Mouse (Mus musculus): ENCODE measurements around the gene P2ry6. TPM values are rescaled to one million over a fixed set of nuclear protein-coding genes. Genes with fewer than 3 reads are reported as not detected.
A peak's percentile ranks its signal among the peaks of the same experiment; 100 is the strongest.

The P2ry6 gene
- polyA plus RNA-seq, 1 experiment from 2014 or later, result 2.9 TPM

DNA sequence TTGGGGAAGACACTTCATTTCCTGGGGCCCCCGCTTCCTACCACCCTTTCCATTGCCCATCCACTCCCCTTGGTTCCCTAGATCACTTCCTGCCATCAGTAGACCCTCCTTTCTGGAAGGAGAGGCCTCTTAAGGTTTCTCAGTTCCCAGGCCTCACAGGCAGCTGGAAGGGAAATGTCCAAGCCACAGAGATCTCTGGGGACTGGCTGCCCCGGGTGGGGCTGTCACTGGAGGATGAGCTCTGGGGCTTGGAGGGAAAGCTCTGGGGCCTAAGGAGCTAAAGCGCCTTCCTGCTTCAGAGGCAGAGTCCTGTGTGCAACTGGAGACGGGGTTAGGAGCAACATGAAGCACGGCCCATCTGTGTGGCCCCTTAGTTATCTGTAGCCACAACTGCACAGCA is 69.8 kb downstream of the P2ry6 start:
- Histone ChIP-seq H3K4me2 (ENCODE audit: low read length) (no peak overlapping the region), H3K27ac (ENCODE audit: low read length) (no peak overlapping the region), H3K4me1 (replicated peaks; ENCODE audit: control insufficient read depth, insufficient read depth, low read length) (peaks cover 3% of the 10 kb centered on the region; the same call in 1 of the 2 replicates), H3K9ac (replicated peaks; ENCODE audit: low read depth, low read length) (no peak overlapping the region; the same call in 1 of the 2 replicates), H3K4me3 (replicated peaks; ENCODE audit: low read length) (no peak overlapping the region), H3K27me3 (replicated peaks; ENCODE audit: control insufficient read depth, insufficient read depth, low read length) (no peaks in the 10 kb centered on the region), H3K9me3 (ENCODE audit: control insufficient read depth, low read length) (no peaks in the 10 kb centered on the region), H3K36me3 (ENCODE audit: control insufficient read depth, insufficient read depth) (no peaks in the 10 kb centered on the region)
- no peak for ATAC-seq
- 94% methylated on average over 5 of the region's 5 CpGs for WGBS

DNA sequence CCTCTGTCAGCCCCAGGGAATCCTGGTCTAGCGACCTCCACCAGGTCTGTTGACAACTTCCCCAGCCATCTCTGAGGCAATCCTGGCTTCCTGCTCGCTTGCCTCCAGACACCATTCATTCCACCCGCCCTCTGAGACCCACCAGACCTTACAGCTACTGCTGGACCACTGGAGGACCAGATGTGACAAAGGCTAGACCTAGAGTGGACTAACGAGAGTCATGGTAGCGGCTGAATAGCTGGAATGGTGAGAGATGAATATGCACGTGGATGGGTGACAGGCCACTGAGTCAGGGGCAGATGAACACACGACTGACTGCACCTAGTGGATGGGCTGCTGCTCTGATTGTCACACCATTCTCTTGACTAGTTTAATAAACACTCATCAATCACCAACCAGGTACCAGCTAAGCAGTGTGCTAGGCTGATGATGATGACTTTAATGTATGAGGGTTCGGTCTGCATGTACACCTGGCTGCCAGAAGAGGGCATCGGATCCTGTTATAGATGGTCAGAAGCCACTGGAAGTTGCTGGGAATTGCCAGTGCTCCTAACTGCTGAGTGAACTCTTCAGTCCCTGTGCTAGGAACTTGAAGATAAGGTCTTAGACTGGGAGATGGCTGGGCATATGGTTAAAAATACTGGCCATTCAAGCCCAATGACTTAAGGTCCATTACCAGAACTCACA is 71.9 kb downstream of the P2ry6 start:
- H3K27me3 ChIP-seq (replicated peaks; ENCODE audit: control insufficient read depth, insufficient read depth, low read length), result no peaks in the 10 kb centered on the region
- no peak overlapping the region for H3K4me2 ChIP-seq (ENCODE audit: low read length)
- WGBS, result 79% methylated on average over 9 of the region's 9 CpGs
- H3K9ac ChIP-seq (replicated peaks; ENCODE audit: low read depth, low read length), result no peak overlapping the region
- H3K4me3 ChIP-seq (replicated peaks; ENCODE audit: low read length), result no peak overlapping the region
- H3K4me1 ChIP-seq (replicated peaks; ENCODE audit: control insufficient read depth, insufficient read depth, low read length), result peaks cover 3% of the 10 kb centered on the region; the same call in 1 of the 2 replicates
- no peak overlapping the region for H3K27ac ChIP-seq (ENCODE audit: low read length)
- H3K9me3 ChIP-seq (ENCODE audit: control insufficient read depth, low read length), result no peaks in the 10 kb centered on the region
- H3K36me3 ChIP-seq (ENCODE audit: control insufficient read depth, insufficient read depth), result no peaks in the 10 kb centered on the region
- no peak for ATAC-seq

DNA sequence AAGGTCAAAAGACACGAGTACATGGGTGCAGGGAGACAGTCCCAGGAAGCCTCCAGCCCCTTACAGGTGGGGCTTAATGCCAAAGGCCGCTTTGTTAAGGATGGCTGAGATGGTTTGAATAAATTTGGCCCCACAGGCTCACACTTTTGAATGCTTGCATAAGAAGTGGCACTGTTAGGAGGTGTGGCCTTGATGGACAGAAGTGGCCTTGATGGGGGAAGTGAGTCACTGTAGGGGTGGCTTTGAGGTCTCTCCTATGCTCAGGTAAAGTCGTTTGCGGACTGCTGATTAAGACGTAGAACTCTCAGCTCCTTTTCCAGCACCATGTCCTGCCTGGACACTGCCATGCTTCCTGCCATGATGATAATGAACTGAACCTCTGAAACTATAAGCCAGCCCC is 76.6 kb downstream of the P2ry6 start:
- Histone ChIP-seq H3K4me3 (replicated peaks; ENCODE audit: low read length) (no peak overlapping the region), H3K27me3 (replicated peaks; ENCODE audit: control insufficient read depth, insufficient read depth, low read length) (no peaks in the 10 kb centered on the region), H3K4me1 (replicated peaks; ENCODE audit: control insufficient read depth, insufficient read depth, low read length) (peaks cover 20% of the 10 kb centered on the region), H3K4me2 (ENCODE audit: low read length) (no peak overlapping the region), H3K9ac (replicated peaks; ENCODE audit: low read depth, low read length) (no peak overlapping the region), H3K27ac (ENCODE audit: low read length) (no peak overlapping the region), H3K36me3 (ENCODE audit: control insufficient read depth, insufficient read depth) (no peaks in the 10 kb centered on the region), H3K9me3 (ENCODE audit: control insufficient read depth, low read length) (no peaks in the 10 kb centered on the region)
- whole genome bisulfite sequencing, result 78% methylated on average over 5 of the region's 5 CpGs
- ATAC-seq, result no peak

DNA sequence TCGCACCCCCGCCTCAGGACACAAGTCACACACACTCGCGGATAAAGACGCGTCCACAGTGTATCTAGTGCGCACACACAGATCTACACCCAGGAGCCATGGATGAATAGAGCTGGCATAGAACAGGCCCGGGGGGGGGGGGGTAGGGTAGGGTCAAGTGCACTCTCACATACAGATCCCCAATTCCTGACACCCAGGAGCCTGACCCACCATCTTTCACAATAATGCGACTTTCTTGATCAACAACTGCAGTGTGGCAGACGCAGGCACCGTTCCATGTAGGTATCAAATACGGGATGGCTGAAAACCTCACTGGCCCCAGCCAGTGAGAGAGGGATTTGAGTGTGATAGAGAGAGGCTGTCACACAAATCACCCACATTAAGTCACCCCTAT is 79.6 kb downstream of the P2ry6 start:
- no peaks in the 10 kb centered on the region for H3K36me3 ChIP-seq (ENCODE audit: control insufficient read depth, insufficient read depth)
- no peaks in the 10 kb centered on the region for H3K27me3 ChIP-seq (replicated peaks; ENCODE audit: control insufficient read depth, insufficient read depth, low read length)
- WGBS, result 6% methylated on average over 12 of the region's 12 CpGs
- H3K27ac ChIP-seq (ENCODE audit: low read length), result no peak overlapping the region; the same call in 1 of the 2 replicates
- peaks cover 28% of the 10 kb centered on the region for H3K4me1 ChIP-seq (replicated peaks; ENCODE audit: control insufficient read depth, insufficient read depth, low read length)
- ATAC-seq, result peak; percentile 41; the same call in 1 of the 2 replicates
- H3K9me3 ChIP-seq (ENCODE audit: control insufficient read depth, low read length), result no peaks in the 10 kb centered on the region
- peak overlapping the region; percentile 63 for H3K4me3 ChIP-seq (replicated peaks; ENCODE audit: low read length)
- H3K4me2 ChIP-seq (ENCODE audit: low read length), result peak overlapping the region; percentile 81
- peak overlapping the region; percentile 89 for H3K9ac ChIP-seq (replicated peaks; ENCODE audit: low read depth, low read length)

DNA sequence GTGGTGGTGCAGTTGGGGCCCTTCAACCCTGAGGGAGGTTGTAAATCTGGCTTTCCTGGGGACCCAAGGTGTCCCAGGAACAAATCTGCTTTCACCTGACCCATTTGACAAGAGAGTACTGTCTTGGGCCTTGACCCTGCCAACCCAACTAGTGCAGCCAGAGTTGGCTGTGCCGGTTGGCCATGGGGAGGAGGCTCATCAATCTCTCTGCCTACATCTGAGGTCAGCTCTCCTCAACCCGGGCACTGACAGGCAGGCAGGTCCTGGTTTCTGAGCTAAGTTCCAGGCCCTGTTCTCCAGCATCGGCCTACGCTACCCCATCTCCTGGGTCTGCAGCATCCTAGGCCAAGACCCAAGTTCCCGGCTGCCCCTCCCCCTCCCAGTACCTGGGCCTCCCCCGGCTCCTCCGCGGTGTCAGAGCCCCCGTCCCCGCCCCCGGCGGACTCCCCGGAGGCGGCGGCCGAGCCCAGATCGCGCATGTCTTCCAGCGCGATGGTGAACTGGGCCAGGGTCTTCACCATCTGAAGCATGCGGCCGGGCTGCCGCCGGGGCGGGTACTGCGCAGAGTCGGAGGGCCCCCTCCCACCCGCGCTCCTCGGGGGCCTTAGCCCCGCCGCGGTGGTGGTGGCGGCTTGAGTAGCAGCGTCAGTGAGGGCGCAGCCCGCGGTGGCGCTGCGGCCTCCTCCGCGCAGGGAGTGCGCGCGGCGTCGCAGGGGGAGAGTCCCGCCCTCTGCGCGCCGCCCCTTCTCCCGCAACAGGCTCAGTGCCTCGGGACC is 80.2 kb downstream of the P2ry6 start:
- H3K4me2 ChIP-seq (ENCODE audit: low read length), result peak overlapping the region; percentile 81
- peak; percentile 84 for ATAC-seq
- peak overlapping the region; percentile 89 for H3K9ac ChIP-seq (replicated peaks; ENCODE audit: low read depth, low read length)
- H3K4me1 ChIP-seq (replicated peaks; ENCODE audit: control insufficient read depth, insufficient read depth, low read length), result peaks cover 28% of the 10 kb centered on the region
- H3K9me3 ChIP-seq (ENCODE audit: control insufficient read depth, low read length), result no peaks in the 10 kb centered on the region
- peak overlapping the region; percentile 63 for H3K4me3 ChIP-seq (replicated peaks; ENCODE audit: low read length)
- H3K36me3 ChIP-seq (ENCODE audit: control insufficient read depth, insufficient read depth), result no peaks in the 10 kb centered on the region; the same call in 1 of the 2 replicates
- 3% methylated on average over 53 of the region's 53 CpGs for WGBS
- no peaks in the 10 kb centered on the region for H3K27me3 ChIP-seq (replicated peaks; ENCODE audit: control insufficient read depth, insufficient read depth, low read length)
- peak overlapping the region; percentile 5 for H3K27ac ChIP-seq (ENCODE audit: low read length)

DNA sequence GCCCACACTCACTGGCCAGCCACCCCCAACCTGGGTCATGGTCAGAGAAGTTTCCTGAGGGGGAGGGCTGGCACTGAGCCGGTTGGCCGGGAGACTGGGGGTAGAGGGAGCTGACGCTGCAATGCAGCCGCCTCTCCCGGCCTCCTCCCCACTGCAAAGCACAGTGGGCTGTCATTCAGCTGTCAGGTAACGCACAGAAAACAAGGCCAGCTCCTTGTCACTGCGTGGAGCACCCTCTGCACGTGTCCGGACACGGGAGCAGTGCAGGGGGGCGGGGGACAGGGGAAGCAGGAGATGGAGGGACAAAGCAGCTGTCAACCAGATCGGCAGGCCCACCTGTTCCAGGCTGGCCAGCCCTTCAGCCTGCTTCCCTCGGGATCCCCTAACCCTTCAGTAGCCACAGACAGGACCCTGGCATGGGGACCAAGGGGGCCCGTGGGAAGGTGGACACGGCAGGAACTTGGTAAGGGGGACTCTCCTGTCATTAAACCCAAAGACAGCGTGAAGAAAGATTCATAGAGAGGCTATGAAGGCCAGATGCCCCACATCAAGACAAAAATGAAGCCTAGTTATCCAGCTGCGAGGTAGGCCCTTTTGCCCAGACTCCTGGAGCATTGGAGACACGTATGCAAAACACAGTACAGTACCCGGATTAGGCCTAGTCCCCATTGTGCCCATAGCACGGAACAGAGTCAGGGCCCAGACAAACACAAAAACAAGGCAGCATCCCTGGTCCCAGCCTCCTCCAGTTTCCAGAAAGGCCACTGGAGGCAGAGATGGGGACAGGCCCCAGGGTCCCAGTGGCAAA is 81.0 kb downstream of the P2ry6 start:
- ATAC-seq, result peak; percentile 13; the same call in 1 of the 2 replicates
- no peaks in the 10 kb centered on the region; the same call in 1 of the 2 replicates for H3K36me3 ChIP-seq (ENCODE audit: control insufficient read depth, insufficient read depth)
- no peaks in the 10 kb centered on the region for H3K27me3 ChIP-seq (replicated peaks; ENCODE audit: control insufficient read depth, insufficient read depth, low read length)
- 28% methylated on average over 20 of the region's 20 CpGs for WGBS
- H3K4me3 ChIP-seq (replicated peaks; ENCODE audit: low read length), result peak overlapping the region; percentile 63
- peak overlapping the region; percentile 89 for H3K9ac ChIP-seq (replicated peaks; ENCODE audit: low read depth, low read length)
- no peaks in the 10 kb centered on the region for H3K9me3 ChIP-seq (ENCODE audit: control insufficient read depth, low read length)
- peak overlapping the region; percentile 32 for H3K27ac ChIP-seq (ENCODE audit: low read length)
- peaks cover 28% of the 10 kb centered on the region for H3K4me1 ChIP-seq (replicated peaks; ENCODE audit: control insufficient read depth, insufficient read depth, low read length)
- peak overlapping the region; percentile 81 for H3K4me2 ChIP-seq (ENCODE audit: low read length)

Other genes starting within 250 kb of the P2ry6 start
- 3.9 and 4.8 TPM in 2 replicates for gene Relt, start 111.2 kb downstream of the P2ry6 start, polyA plus RNA-seq (2015; fragmentation: Nextera tagmentation; extraction: Ambion mirVana)
- gene Arhgef17, start 42.5 kb downstream of the P2ry6 start, polyA plus RNA-seq (2015; fragmentation: Nextera tagmentation; extraction: Ambion mirVana), result 8.5 and 10.2 TPM in 2 replicates
- gene P2ry2, start 38.2 kb upstream of the P2ry6 start, polyA plus RNA-seq (2015; fragmentation: Nextera tagmentation; extraction: Ambion mirVana), result not detected in 2 replicates
- 45.5 and 50.4 TPM in 2 replicates for gene Fchsd2, start 118.2 kb upstream of the P2ry6 start, polyA plus RNA-seq (2015; fragmentation: Nextera tagmentation; extraction: Ambion mirVana)